Mouse (Mus musculus) MEL (cell line): ENCODE measurements around the gene Cox4i1. TPM values are rescaled to one million over a fixed set of nuclear protein-coding genes. Genes with fewer than 3 reads are reported as not detected.

Experiments
- DNase-seq: peaks from one replicate; pipeline ENCODE4 v3.0.0; 2011; ENCODE audit warnings: low read depth, low spot score
- H3K27ac ChIP-seq: 2 replicates; pipeline ENCODE4 v1.5.1; 2012; ENCODE audit warnings: low read depth, mild to moderate bottlenecking, control low read depth, low read length, moderate library complexity; ENCODE audit not compliant: control insufficient read depth
- H3K27me3 ChIP-seq, 2 experiments: fragments of 150-350 bp in 1 of 2; sonication (generic) in 1 of 2; 2 replicates each; pipeline ENCODE4 v1.6.1; 2012; ENCODE audit warnings: low read length in 2 of 2, mild to moderate bottlenecking in 2 of 2, improper control_type of control experiment in 1 of 2, moderate library complexity in 1 of 2; ENCODE audit not compliant: insufficient read depth in 2 of 2, control insufficient read depth in 1 of 2
- H3K36me3 ChIP-seq, 2 experiments: 2 replicates each; pipeline ENCODE4 v1.6.1; 2012 to 2014; ENCODE audit warnings: low read length in 2 of 2, improper control_type of control experiment in 1 of 2, inconsistent platforms in 1 of 2, mild to moderate bottlenecking in 1 of 2; ENCODE audit not compliant: insufficient read depth in 2 of 2, control insufficient read depth in 1 of 2
- H3K4me1 ChIP-seq, 2 experiments: fragments of 150-350 bp in 1 of 2; sonication (generic) in 1 of 2; 2 replicates each; pipeline ENCODE4 v1.6.1; 2012; ENCODE audit warnings: low read length in 2 of 2, improper control_type of control experiment in 1 of 2, mild to moderate bottlenecking in 1 of 2; ENCODE audit not compliant: insufficient read depth in 2 of 2, control insufficient read depth in 1 of 2
- H3K4me3 ChIP-seq, 2 experiments: fragments of 150-350 bp in 1 of 2; sonication (generic) in 1 of 2; 2 replicates each; pipeline ENCODE4 v1.5.1; 2012; ENCODE audit warnings: low read depth in 2 of 2, low read length in 2 of 2, mild to moderate bottlenecking in 2 of 2, moderate library complexity in 2 of 2, control low read depth in 1 of 2, improper control_type of control experiment in 1 of 2; ENCODE audit not compliant: control insufficient read depth in 1 of 2, insufficient read depth in 1 of 2
- H3K79me2 ChIP-seq: 2 replicates; pipeline ENCODE4 v1.6.1; 2012; ENCODE audit warnings: mild to moderate bottlenecking, low read length, moderate library complexity; ENCODE audit not compliant: control insufficient read depth, poor library complexity, insufficient read depth
- H3K9ac ChIP-seq: 2 replicates; pipeline ENCODE4 v1.6.1; 2012; ENCODE audit warnings: low read depth, mild to moderate bottlenecking, control low read depth, low read length, moderate library complexity; ENCODE audit not compliant: control insufficient read depth, poor library complexity, severe bottlenecking
- H3K9me3 ChIP-seq: fragments of 150-350 bp; sonication (generic); replicated peaks from 2 replicates; pipeline ENCODE4 v1.6.1; 2012; ENCODE audit warnings: mild to moderate bottlenecking, low read length, improper control_type of control experiment, moderate library complexity; ENCODE audit not compliant: insufficient read depth
- BHLHE40 ChIP-seq: IDR thresholded peaks from 2 replicates; pipeline ENCODE4 v1.6.1; 2012; ENCODE audit warnings: low read depth, mild to moderate bottlenecking, inconsistent platforms, low read length, improper control_type of control experiment, borderline replicate concordance
- CHD2 ChIP-seq: IDR thresholded peaks from 2 replicates; pipeline ENCODE4 v1.6.1; 2011; ENCODE audit warnings: low read length, improper control_type of control experiment
- E2F4 ChIP-seq: IDR thresholded peaks from 2 replicates; pipeline ENCODE4 v1.6.1; 2011; ENCODE audit warnings: low read depth, low read length, improper control_type of control experiment, borderline replicate concordance
- GABPA ChIP-seq: IDR thresholded peaks from 2 replicates; pipeline ENCODE4 v1.6.1; 2012; ENCODE audit warnings: low read depth, mild to moderate bottlenecking, inconsistent platforms, low read length, improper control_type of control experiment, moderate library complexity
- JUND ChIP-seq: IDR thresholded peaks from 2 replicates; pipeline ENCODE4 v1.6.1; 2011; ENCODE audit warnings: low read depth, mild to moderate bottlenecking, improper control_type of control experiment, low read length
- MAFK ChIP-seq: IDR thresholded peaks from 2 replicates; pipeline ENCODE4 v1.6.1; 2011; ENCODE audit warnings: low read depth, mild to moderate bottlenecking, low read length, improper control_type of control experiment, borderline replicate concordance
- MAZ ChIP-seq: IDR thresholded peaks from 2 replicates; pipeline ENCODE4 v1.6.1; 2012; ENCODE audit warnings: low read depth, mild to moderate bottlenecking, inconsistent platforms, low read length, improper control_type of control experiment
- MEF2A ChIP-seq: IDR thresholded peaks from 2 replicates; pipeline ENCODE4 v1.6.1; 2014; ENCODE audit warnings: low read depth, mild to moderate bottlenecking, inconsistent platforms, low read length, improper control_type of control experiment; ENCODE audit not compliant: poor library complexity, insufficient replicate concordance, severe bottlenecking; ENCODE audit errors: extremely low read depth
- MXI1 ChIP-seq: IDR thresholded peaks from 2 replicates; pipeline ENCODE4 v1.6.1; 2011; ENCODE audit warnings: mild to moderate bottlenecking, low read depth, low read length, improper control_type of control experiment
- MYC ChIP-seq: IDR thresholded peaks from 2 replicates; pipeline ENCODE4 v1.6.1; 2011; ENCODE audit warnings: low read depth, mild to moderate bottlenecking, low read length, improper control_type of control experiment, moderate library complexity
- NELFE ChIP-seq: IDR thresholded peaks from 2 replicates; pipeline ENCODE4 v1.6.1; 2011; ENCODE audit warnings: low read depth, low read length, improper control_type of control experiment
- NRF1 ChIP-seq: IDR thresholded peaks from 2 replicates; pipeline ENCODE4 v1.6.1; 2014; ENCODE audit warnings: low read depth, mild to moderate bottlenecking, inconsistent platforms, low read length, improper control_type of control experiment, moderate library complexity; ENCODE audit not compliant: poor library complexity, insufficient read depth, severe bottlenecking
- POLR2A ChIP-seq, 2 experiments: IDR thresholded peaks; 2 replicates each; pipeline ENCODE4 v1.6.1; 2011 to 2012; ENCODE audit warnings: low read length in 2 of 2, mild to moderate bottlenecking in 2 of 2, control low read depth in 1 of 2, improper control_type of control experiment in 1 of 2, low read depth in 1 of 2, moderate library complexity in 1 of 2; ENCODE audit not compliant: control insufficient read depth in 1 of 2, insufficient read depth in 1 of 2, poor library complexity in 1 of 2
- POLR2AphosphoS2 ChIP-seq: IDR thresholded peaks from 2 replicates; pipeline ENCODE4 v1.6.1; 2011; ENCODE audit warnings: low read length, improper control_type of control experiment
- RAD21 ChIP-seq: IDR thresholded peaks from 2 replicates; pipeline ENCODE4 v1.6.1; 2011; ENCODE audit warnings: mild to moderate bottlenecking, low read depth, low read length, improper control_type of control experiment
- SIN3A ChIP-seq: IDR thresholded peaks from 2 replicates; pipeline ENCODE4 v1.6.1; 2012; ENCODE audit warnings: low read length, improper control_type of control experiment, inconsistent platforms
- SMC3 ChIP-seq: IDR thresholded peaks from 2 replicates; pipeline ENCODE4 v1.6.1; 2011; ENCODE audit warnings: low read depth, low read length, improper control_type of control experiment
- TAL1 ChIP-seq: IDR thresholded peaks from 2 replicates; pipeline ENCODE4 v1.6.1; 2012; ENCODE audit warnings: mild to moderate bottlenecking, inconsistent platforms, low read length, moderate library complexity, mixed read lengths
- UBTF ChIP-seq: IDR thresholded peaks from 2 replicates; pipeline ENCODE4 v1.6.1; 2012; ENCODE audit warnings: low read depth, mild to moderate bottlenecking, inconsistent platforms, low read length, improper control_type of control experiment, moderate library complexity, borderline replicate concordance; ENCODE audit not compliant: insufficient read depth
- USF1 ChIP-seq: IDR thresholded peaks from 2 replicates; pipeline ENCODE4 v1.6.1; 2014; ENCODE audit warnings: low read depth, mild to moderate bottlenecking, inconsistent platforms, low read length, improper control_type of control experiment, moderate library complexity
- ZC3H11A ChIP-seq: IDR thresholded peaks from 2 replicates; pipeline ENCODE4 v1.6.1; 2012; ENCODE audit warnings: low read depth, mild to moderate bottlenecking, inconsistent platforms, low read length, improper control_type of control experiment
- ZKSCAN1 ChIP-seq: IDR thresholded peaks from 2 replicates; pipeline ENCODE4 v1.6.1; 2012; ENCODE audit warnings: low read depth, mild to moderate bottlenecking, inconsistent platforms, low read length, improper control_type of control experiment, moderate library complexity
- polyA plus RNA-seq, 2 experiments: library from polyadenylated mRNA; stranded (reverse) in 1 of 2; unstranded in 1 of 2; fragments of >175 nt in 1 of 2; fragments of >200 nt in 1 of 2; gene quantifications; 2 replicates each; pipeline versions ENCODE4 v1.2.1 to v1.2.4; 2012; ENCODE audit warnings: low replicate concordance in 2 of 2, low read depth in 1 of 2; ENCODE audit not compliant: insufficient read length in 2 of 2, insufficient read depth in 1 of 2, missing spikeins in 1 of 2
- total RNA-seq: library from RNA; depleted of rRNA; stranded (reverse); fragments of 300-350 nt; gene quantifications from 2 replicates; pipeline ENCODE4 v1.2.3, GENCODE M21; 2012

The Cox4i1 gene
- total and polyA plus RNA-seq, 3 experiments: 1,011 to 2,173 (median 1,431) TPM

- H3K27ac ChIP-seq: no peak overlapping the region
Measured at GRCm38 (mm10) chr8:120696401-120697153, 28.6 kb downstream of the Cox4i1 start.

GRCm38 (mm10) chr8:120697154-120697978 lies 29.3 kb downstream of the Cox4i1 start:
- no peaks in the 10 kb centered on the region for H3K27me3 ChIP-seq
- no peaks in the 10 kb centered on the region for H3K36me3 ChIP-seq
- H3K4me3 ChIP-seq: no peak overlapping the region
- no peak for DNase-seq
- no peak overlapping the region for H3K9ac ChIP-seq
- no peak overlapping the region for H3K27ac ChIP-seq
- TF ChIP-seq MAFK: no peak
- no peak for TF ChIP-seq MXI1
- TF ChIP-seq SIN3A: no peak
- TF ChIP-seq SMC3: no peak
- no peak for TF ChIP-seq NRF1
- no peak for TF ChIP-seq GABPA
- TF ChIP-seq RAD21: no peak
- no peak for TF ChIP-seq NELFE
- TF ChIP-seq MEF2A: no peak
- TF ChIP-seq POLR2AphosphoS2: no peak
- TF ChIP-seq BHLHE40: no peak
- TF ChIP-seq ZC3H11A: no peak
- TF ChIP-seq POLR2A (IDR thresholded peaks at IDR 0.05; ENCODE audit: control insufficient read depth in 1 of 2, insufficient read depth in 1 of 2, low read depth in 1 of 2, low read length in 2 of 2, poor library complexity in 1 of 2): no peak
- no peak for TF ChIP-seq USF1
- no peak for TF ChIP-seq UBTF
- TF ChIP-seq E2F4: no peak
- TF ChIP-seq ZKSCAN1: no peak
- no peak for TF ChIP-seq MAZ
- TF ChIP-seq CHD2: no peak
- no peaks in the 10 kb centered on the region for H3K9me3 ChIP-seq
- no peaks in the 10 kb centered on the region for H3K4me1 ChIP-seq
- no peaks in the 10 kb centered on the region for H3K79me2 ChIP-seq

More at GRCm38 (mm10) chr8:120696401-120697153, 28.6 kb downstream of the Cox4i1 start:
- TF ChIP-seq TAL1: no peak
- TF ChIP-seq NRF1: no peak
- TF ChIP-seq POLR2A (IDR thresholded peaks at IDR 0.05; ENCODE audit: control insufficient read depth in 1 of 2, insufficient read depth in 1 of 2, low read depth in 1 of 2, low read length in 2 of 2, poor library complexity in 1 of 2): no peak
- no peak for TF ChIP-seq JUND
- no peak for TF ChIP-seq MYC
- no peak for TF ChIP-seq SMC3
- no peak for TF ChIP-seq NELFE
- no peak for TF ChIP-seq CHD2
- no peak for TF ChIP-seq RAD21
- H3K36me3 ChIP-seq: no peaks in the 10 kb centered on the region
- H3K9me3 ChIP-seq: no peaks in the 10 kb centered on the region
- DNase-seq: no peak
- H3K79me2 ChIP-seq: no peaks in the 10 kb centered on the region
- no peaks in the 10 kb centered on the region for H3K27me3 ChIP-seq
- no peak overlapping the region for H3K4me3 ChIP-seq
- no peak overlapping the region for H3K9ac ChIP-seq
- no peaks in the 10 kb centered on the region for H3K4me1 ChIP-seq
